Mouse (Mus musculus) cerebellum, adult 2 months (tissue): ENCODE results near the gene Gys2.

Experiments used
- CTCF ChIP-seq: fragments of 200-500 bp; IDR thresholded peaks from 2 replicates; pipeline ENCODE4 v1.5.1; 2011; ENCODE audit warnings: low read depth, mild to moderate bottlenecking, control low read depth, low read length, moderate library complexity, borderline replicate concordance; ENCODE audit not compliant: insufficient read depth
- POLR2A ChIP-seq: fragments of 200-500 bp; IDR thresholded peaks from 2 replicates; pipeline ENCODE4 v1.6.1; 2011; ENCODE audit warnings: low read length, control low read depth, borderline replicate concordance; ENCODE audit not compliant: insufficient read depth

- TF ChIP-seq CTCF (no peak), POLR2A (no peak)
Measured at GRCm38 (mm10) chr6:142471141-142471540, 1.8 kb downstream of the Gys2 start.
